Mouse (Mus musculus) neural tube, embryonic 12.5 days (tissue): ENCODE results near the gene Prl7a2. TPM values are rescaled to one million over a fixed set of nuclear protein-coding genes. Genes with fewer than 3 reads are reported as not detected.

Experiments used
- ATAC-seq: fragments of 200-750 bp; cut with Nextera tagmentation; 2 replicates; pipeline ENCODE4 v1.8.0; 2017; ENCODE audit warnings: low read depth, mild to moderate bottlenecking, moderate TSS enrichment, moderate library complexity; ENCODE audit not compliant: low FRiP score
- H3K27ac ChIP-seq: fragments of 300-500 bp; sonication (generic); 2 replicates; pipeline ENCODE4 v1.5.1; 2016
- H3K27me3 ChIP-seq: fragments of 300-500 bp; sonication (generic); replicated peaks from 2 replicates; pipeline ENCODE4 v1.6.1; 2016; ENCODE audit warnings: mild to moderate bottlenecking
- H3K36me3 ChIP-seq: fragments of 300-500 bp; sonication (generic); 2 replicates; pipeline ENCODE4 v1.6.1; 2016; ENCODE audit warnings: mild to moderate bottlenecking
- H3K4me1 ChIP-seq: fragments of 300-500 bp; sonication (generic); 2 replicates; pipeline ENCODE4 v1.6.1; 2016
- H3K4me2 ChIP-seq: fragments of 300-500 bp; sonication (generic); replicated peaks from 2 replicates; pipeline ENCODE4 v1.6.1; 2016; ENCODE audit warnings: mild to moderate bottlenecking
- H3K4me3 ChIP-seq: fragments of 300-500 bp; sonication (generic); 2 replicates; pipeline ENCODE4 v1.5.1; 2016
- H3K9ac ChIP-seq: fragments of 300-500 bp; sonication (generic); 2 replicates; pipeline ENCODE4 v1.6.1; 2016; ENCODE audit warnings: mild to moderate bottlenecking
- H3K9me3 ChIP-seq: fragments of 300-500 bp; sonication (generic); 2 replicates; pipeline ENCODE4 v1.6.1; 2016; ENCODE audit warnings: mild to moderate bottlenecking
- WGBS: fragments of 180-500 bp; shearing (Covaris S2); methylation state at CpG from one replicate; pipeline ENCODE4 v1.1.7; 2016; 5-methylcytosine and 5-hydroxymethylcytosine counted together
- polyA plus RNA-seq: library from polyadenylated mRNA; unstranded; fragments of >200 nt; fragmentation: Nextera tagmentation; extraction: Ambion mirVana; gene quantifications from 2 replicates; pipeline ENCODE4 v1.2.1, GENCODE M21; 2016

The Prl7a2 gene
- polyA plus RNA-seq, result not detected in 2 replicates

- H3K4me3 ChIP-seq, result no peak within 1 kb of the TSS
- H3K27ac ChIP-seq, result no peak within 1 kb of the TSS
- no peaks in the 10 kb centered on the region for H3K27me3 ChIP-seq
- no peak for ATAC-seq
- H3K9me3 ChIP-seq, result no peaks in the 10 kb centered on the region
- H3K4me2 ChIP-seq, result no peak within 1 kb of the TSS
- 84% methylated on average over 4 of the region's 4 CpGs for WGBS
- H3K36me3 ChIP-seq, result no peaks in the 10 kb centered on the region
- no peaks in the 10 kb centered on the region for H3K4me1 ChIP-seq
- no peak within 1 kb of the TSS for H3K9ac ChIP-seq
Observed at GRCm38 (mm10) chr13:27667936-27668335, at the start of gene Prl7a2. TSS of gene Prl7a2 (minus strand) at chr13:27668036.

- Histone ChIP-seq H3K4me1 (no peaks in the 10 kb centered on the region), H3K27me3 (no peaks in the 10 kb centered on the region)
- ATAC-seq, result no peak
Observed at GRCm38 (mm10) chr13:27716636-27717035, 48.8 kb upstream of the Prl7a2 start, which contains the start of gene Prl7d1. TSS of gene Prl7d1 (minus strand) at chr13:27716736.

GRCm38 (mm10) chr13:27706521-27706920 is 38.7 kb upstream of the Prl7a2 start:
- ATAC-seq, result no peak
- WGBS, result 67% methylated on average over 2 of the region's 2 CpGs

More at GRCm38 (mm10) chr13:27716636-27717035, 48.8 kb upstream of the Prl7a2 start, which contains the start of gene Prl7d1:
- Histone ChIP-seq H3K9ac (no peak within 1 kb of the TSS), H3K4me3 (no peak within 1 kb of the TSS), H3K9me3 (no peaks in the 10 kb centered on the region), H3K4me2 (no peak within 1 kb of the TSS), H3K27ac (no peak within 1 kb of the TSS), H3K36me3 (no peaks in the 10 kb centered on the region)
- 93% methylated on average over 5 of the region's 5 CpGs for WGBS

GRCm38 (mm10) chr13:27660747-27661146 is 7.1 kb downstream of the Prl7a2 start:
- H3K9me3 ChIP-seq, result no peaks in the 10 kb centered on the region
- no peak for ATAC-seq
- H3K36me3 ChIP-seq, result no peaks in the 10 kb centered on the region
- H3K9ac ChIP-seq, result no peak overlapping the region
- no peak overlapping the region for H3K4me2 ChIP-seq
- 88% methylated on average over 2 of the region's 2 CpGs for WGBS
- no peaks in the 10 kb centered on the region for H3K4me1 ChIP-seq
- H3K27me3 ChIP-seq, result no peaks in the 10 kb centered on the region
- H3K4me3 ChIP-seq, result no peak overlapping the region
- no peak overlapping the region for H3K27ac ChIP-seq

More at GRCm38 (mm10) chr13:27706521-27706920, 38.7 kb upstream of the Prl7a2 start:
- no peak overlapping the region for H3K4me2 ChIP-seq
- no peak overlapping the region for H3K27ac ChIP-seq
- H3K36me3 ChIP-seq, result no peaks in the 10 kb centered on the region
- H3K27me3 ChIP-seq, result no peaks in the 10 kb centered on the region
- H3K9me3 ChIP-seq, result no peaks in the 10 kb centered on the region
- H3K4me1 ChIP-seq, result no peaks in the 10 kb centered on the region
- H3K9ac ChIP-seq, result no peak overlapping the region
- no peak overlapping the region for H3K4me3 ChIP-seq

GRCm38 (mm10) chr13:27642393-27642792 is 25.4 kb downstream of the Prl7a2 start, which contains the start of gene Prl7a1:
TSS of gene Prl7a1 (minus strand) at chr13:27642493.
- ATAC-seq, result no peak
- 93% methylated on average over 3 of the region's 3 CpGs for WGBS

GRCm38 (mm10) chr13:27610482-27610881 is 57.4 kb downstream of the Prl7a2 start, which contains the start of gene Prl7b1:
TSS of gene Prl7b1 (minus strand) at chr13:27610582.
- Histone ChIP-seq H3K4me1 (no peaks in the 10 kb centered on the region), H3K27ac (no peak within 1 kb of the TSS), H3K9ac (no peak within 1 kb of the TSS), H3K36me3 (no peaks in the 10 kb centered on the region), H3K4me2 (no peak within 1 kb of the TSS), H3K4me3 (no peak within 1 kb of the TSS), H3K27me3 (no peaks in the 10 kb centered on the region), H3K9me3 (no peaks in the 10 kb centered on the region)
- ATAC-seq, result no peak
- 81% methylated on average over 4 of the region's 4 CpGs for WGBS

More at GRCm38 (mm10) chr13:27642393-27642792, 25.4 kb downstream of the Prl7a2 start, which contains the start of gene Prl7a1:
- Histone ChIP-seq H3K36me3 (no peaks in the 10 kb centered on the region), H3K27ac (no peak within 1 kb of the TSS), H3K4me2 (no peak within 1 kb of the TSS), H3K4me3 (no peak within 1 kb of the TSS), H3K9ac (no peak within 1 kb of the TSS), H3K27me3 (no peaks in the 10 kb centered on the region), H3K9me3 (no peaks in the 10 kb centered on the region), H3K4me1 (no peaks in the 10 kb centered on the region)

Other genes with a start within 250 kb of the Prl7a2 start
- not detected in 2 replicates for gene Prl8a6, start 229.3 kb downstream of the Prl7a2 start, polyA plus RNA-seq
- not detected in 2 replicates for gene Prl8a8, start 154.8 kb downstream of the Prl7a2 start, polyA plus RNA-seq
- not detected in 2 replicates for gene Prl8a9, start 103.4 kb downstream of the Prl7a2 start, polyA plus RNA-seq
- not detected in 2 replicates for gene Prl8a1, start 85.9 kb downstream of the Prl7a2 start, polyA plus RNA-seq
- gene Prl7b1, start 57.5 kb downstream of the Prl7a2 start, polyA plus RNA-seq, result not detected in 2 replicates
- gene Prl7a1, start 25.5 kb downstream of the Prl7a2 start, polyA plus RNA-seq, result not detected in 2 replicates
- not detected in 2 replicates for gene Prl7d1, start 48.7 kb upstream of the Prl7a2 start, polyA plus RNA-seq
- gene Prl7c1, start 112.8 kb upstream of the Prl7a2 start, polyA plus RNA-seq, result not detected in 2 replicates
- not detected in 2 replicates for gene Prl2a1, start 133.6 kb upstream of the Prl7a2 start, polyA plus RNA-seq
- not detected in 2 replicates for gene Prl2c1, start 181.3 kb upstream of the Prl7a2 start, polyA plus RNA-seq